Mouse (Mus musculus): ENCODE measurements around the gene Ralb. TPM values are rescaled to one million over a fixed set of nuclear protein-coding genes. Genes with fewer than 3 reads are reported as not detected.
A peak's percentile ranks its signal among the peaks of the same experiment; 100 is the strongest.

Ralb gene
- polyA plus RNA-seq, 1 experiment from 2014 or later, result 78.2 TPM

DNA sequence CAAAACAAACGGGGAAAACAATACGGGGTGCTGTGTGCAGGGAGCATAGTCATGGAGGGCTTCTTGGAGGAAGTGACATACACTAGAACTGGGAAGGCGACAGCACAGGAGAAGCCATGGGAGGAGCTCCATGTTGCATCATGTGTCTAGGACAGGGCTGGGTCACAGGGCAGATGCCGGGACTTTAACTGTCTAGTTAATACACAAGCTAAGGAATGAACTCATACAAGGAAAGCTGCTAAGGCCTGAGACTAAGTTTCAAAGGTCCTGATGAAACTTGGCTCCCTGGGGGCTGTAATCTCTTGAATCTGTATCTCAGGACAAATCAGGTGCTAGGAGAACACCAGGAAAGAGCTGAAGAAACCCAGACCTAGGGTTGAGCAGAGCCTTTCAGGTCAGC is 18.1 kb upstream of the Ralb start:
- H3K9me3 ChIP-seq, result no peaks in the 10 kb centered on the region
- no peak overlapping the region for H3K27ac ChIP-seq (replicated peaks)
- H3K4me2 ChIP-seq, result no peak overlapping the region
- peaks cover 37% of the 10 kb centered on the region for H3K4me1 ChIP-seq (replicated peaks)
- ATAC-seq (ENCODE audit: low read depth), result no peak
- 89% methylated on average over 4 of the region's 4 CpGs for WGBS
- no peaks in the 10 kb centered on the region for H3K27me3 ChIP-seq
- no peak overlapping the region for H3K9ac ChIP-seq
- H3K4me3 ChIP-seq, result no peak overlapping the region
- H3K36me3 ChIP-seq, result peaks cover 11% of the 10 kb centered on the region

DNA sequence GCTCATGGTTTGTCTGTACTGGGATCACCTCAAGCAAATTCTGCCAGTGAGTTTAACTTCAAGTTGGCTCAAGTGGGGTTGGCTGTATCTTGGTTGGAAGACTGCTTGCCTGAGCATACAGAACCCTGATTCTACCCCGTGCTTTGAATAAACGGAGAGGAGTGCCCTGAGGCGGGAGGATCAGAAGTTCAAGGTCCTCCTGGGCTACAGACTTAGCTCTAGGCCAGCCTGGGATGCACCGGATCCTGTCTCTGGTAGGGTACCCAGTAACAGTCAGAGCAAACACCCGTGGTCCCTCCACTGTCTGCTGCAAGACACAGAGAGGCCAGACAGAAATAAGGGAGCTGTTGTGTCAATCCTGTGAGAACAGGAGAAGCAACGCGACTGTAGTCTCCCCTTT is 17.1 kb upstream of the Ralb start:
- 79% methylated on average over 7 of the region's 7 CpGs for WGBS
- no peaks in the 10 kb centered on the region for H3K27me3 ChIP-seq
- ATAC-seq (ENCODE audit: low read depth), result no peak

GRCm38 (mm10) chr1:119521029-119521428 is 16.4 kb upstream of the Ralb start:
- WGBS, result 21% methylated on average over 2 of the region's 2 CpGs
- no peak for ATAC-seq (ENCODE audit: low read depth)
- Histone ChIP-seq H3K27ac (replicated peaks) (no peak overlapping the region), H3K9me3 (no peaks in the 10 kb centered on the region), H3K4me1 (replicated peaks) (peaks cover 22% of the 10 kb centered on the region), H3K4me2 (no peak overlapping the region), H3K9ac (no peak overlapping the region), H3K27me3 (no peaks in the 10 kb centered on the region), H3K36me3 (no peaks in the 10 kb centered on the region), H3K4me3 (no peak overlapping the region)

More for the DNA sequence above, 17.1 kb upstream of the Ralb start:
- no peak overlapping the region for H3K27ac ChIP-seq (replicated peaks)
- no peak overlapping the region for H3K4me3 ChIP-seq
- H3K9ac ChIP-seq, result no peak overlapping the region
- H3K36me3 ChIP-seq, result 0 out of 2 replicates have a peak, but pooled peaks cover under 1% of the 10 kb centered on the region
- H3K4me2 ChIP-seq, result no peak overlapping the region
- no peaks in the 10 kb centered on the region for H3K9me3 ChIP-seq
- peaks cover 27% of the 10 kb centered on the region for H3K4me1 ChIP-seq (replicated peaks)

DNA sequence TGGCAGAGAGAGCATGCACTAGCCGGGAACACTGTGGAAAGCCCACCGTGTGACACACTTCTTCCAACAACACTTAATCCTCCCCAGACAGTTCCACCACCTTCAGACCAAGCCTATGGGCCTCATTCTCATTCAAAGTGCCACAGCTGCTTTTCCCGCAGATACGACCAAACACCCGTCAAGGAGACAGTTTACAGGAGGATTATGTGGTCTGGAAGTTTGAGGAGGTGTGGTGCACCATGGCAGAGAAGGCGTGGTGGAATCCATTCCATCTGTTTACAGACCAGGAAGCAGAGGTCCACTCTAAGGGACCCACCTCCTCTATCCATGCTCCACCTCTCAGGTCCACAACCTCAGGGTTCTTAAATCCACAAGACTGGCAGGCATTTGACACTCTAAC is 14.7 kb upstream of the Ralb start:
- Histone ChIP-seq H3K36me3 (no peaks in the 10 kb centered on the region), H3K9ac (no peak overlapping the region), H3K4me3 (no peak overlapping the region), H3K27ac (replicated peaks) (no peak overlapping the region), H3K27me3 (no peaks in the 10 kb centered on the region), H3K4me1 (replicated peaks) (peaks cover 8% of the 10 kb centered on the region), H3K4me2 (no peak overlapping the region), H3K9me3 (no peaks in the 10 kb centered on the region)
- ATAC-seq (ENCODE audit: low read depth), result no peak
- 84% methylated on average over 6 of the region's 6 CpGs for WGBS

DNA sequence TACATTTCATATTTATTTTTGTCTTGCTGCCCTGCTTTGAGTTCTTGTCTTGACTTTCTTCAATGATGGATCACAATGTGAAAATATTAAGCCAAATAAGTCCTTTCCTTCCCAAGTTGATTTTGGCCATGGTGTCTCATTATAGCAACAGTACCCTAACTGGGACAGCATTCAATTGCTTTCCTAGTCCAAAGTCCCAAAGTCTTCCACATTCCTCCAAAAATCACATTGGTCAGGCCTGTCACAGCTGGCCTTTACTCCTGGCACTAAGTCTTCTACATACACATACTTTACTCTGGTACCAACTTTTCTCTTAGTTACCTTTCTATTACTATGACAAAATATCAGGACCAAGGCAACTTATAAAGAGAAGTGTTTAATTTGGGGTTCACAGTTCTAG is 14.2 kb upstream of the Ralb start:
- Histone ChIP-seq H3K9ac (no peak overlapping the region), H3K27me3 (no peaks in the 10 kb centered on the region), H3K4me2 (no peak overlapping the region), H3K4me1 (replicated peaks) (peaks cover 7% of the 10 kb centered on the region), H3K4me3 (no peak overlapping the region), H3K9me3 (no peaks in the 10 kb centered on the region), H3K27ac (replicated peaks) (no peak overlapping the region), H3K36me3 (no peaks in the 10 kb centered on the region)
- ATAC-seq (ENCODE audit: low read depth), result no peak

DNA sequence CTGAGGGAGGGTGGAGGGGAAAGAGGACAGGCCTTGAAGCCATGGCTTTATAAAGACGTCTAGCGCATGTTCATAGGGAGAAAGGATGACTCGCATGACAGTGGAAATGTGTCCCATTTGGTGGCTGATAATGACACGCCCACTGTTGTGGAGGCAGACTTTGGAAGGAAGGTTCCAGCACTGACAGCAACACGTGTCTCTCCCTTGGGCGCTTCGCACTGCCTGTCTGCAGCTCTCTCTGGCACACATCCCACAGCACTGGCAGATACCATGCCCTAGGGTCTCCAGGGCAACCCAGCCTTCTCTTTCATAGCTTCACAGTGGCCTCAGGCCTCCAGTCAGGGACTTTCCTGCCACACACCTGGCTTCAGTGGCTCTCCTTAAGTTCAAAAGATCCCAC is 13.5 kb upstream of the Ralb start:
- no peak overlapping the region for H3K4me2 ChIP-seq
- H3K4me1 ChIP-seq (replicated peaks), result peaks cover 7% of the 10 kb centered on the region
- WGBS, result 79% methylated on average over 7 of the region's 7 CpGs
- H3K27ac ChIP-seq (replicated peaks), result no peak overlapping the region
- H3K9ac ChIP-seq, result no peak overlapping the region
- no peaks in the 10 kb centered on the region for H3K27me3 ChIP-seq
- H3K9me3 ChIP-seq, result no peaks in the 10 kb centered on the region
- ATAC-seq (ENCODE audit: low read depth), result no peak
- no peak overlapping the region for H3K4me3 ChIP-seq
- no peaks in the 10 kb centered on the region for H3K36me3 ChIP-seq

DNA sequence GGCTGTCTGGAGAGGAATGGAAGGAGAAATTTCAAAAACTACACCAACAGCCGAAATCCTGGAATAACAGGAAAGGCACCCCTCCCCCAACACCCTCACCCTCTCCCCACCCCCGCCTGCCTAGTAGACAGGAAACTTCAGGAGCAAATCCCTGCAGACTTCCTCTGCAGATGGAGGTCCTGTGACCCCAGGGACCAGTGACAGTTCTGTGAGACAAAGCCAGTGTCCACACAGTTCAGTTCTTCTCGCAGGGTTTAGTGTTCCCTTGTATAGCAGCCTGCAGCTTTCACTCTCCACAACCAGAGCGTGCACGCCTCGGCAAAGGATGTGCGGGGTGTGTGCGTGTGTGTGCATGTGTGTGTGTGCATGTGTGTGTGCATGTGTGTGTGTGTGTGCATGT is 6.3 kb upstream of the Ralb start:
- Histone ChIP-seq H3K27ac (replicated peaks) (0 out of 2 replicates have a peak overlapping the region, but pooled peaks have one; percentile 13), H3K9ac (no peak overlapping the region), H3K36me3 (no peaks in the 10 kb centered on the region), H3K4me2 (no peak overlapping the region), H3K4me3 (no peak overlapping the region), H3K9me3 (no peaks in the 10 kb centered on the region), H3K27me3 (peaks cover 6% of the 10 kb centered on the region; the same call in 1 of the 2 replicates), H3K4me1 (replicated peaks) (0 out of 2 replicates have a peak, but pooled peaks cover 4% of the 10 kb centered on the region)
- WGBS, result 74% methylated on average over 8 of the region's 8 CpGs
- ATAC-seq (ENCODE audit: low read depth), result no peak

GRCm38 (mm10) chr1:119510409-119510808 is 5.8 kb upstream of the Ralb start:
- H3K27me3 ChIP-seq, result peaks cover 6% of the 10 kb centered on the region; the same call in 1 of the 2 replicates
- no peaks in the 10 kb centered on the region for H3K36me3 ChIP-seq
- no peak overlapping the region for H3K4me3 ChIP-seq
- H3K27ac ChIP-seq (replicated peaks), result 0 out of 2 replicates have a peak overlapping the region, but pooled peaks have one; percentile 13
- WGBS, result 73% methylated on average over 9 of the region's 9 CpGs
- no peak for ATAC-seq (ENCODE audit: low read depth)
- H3K4me1 ChIP-seq (replicated peaks), result peaks cover 6% of the 10 kb centered on the region; the same call in 1 of the 2 replicates
- H3K9me3 ChIP-seq, result no peaks in the 10 kb centered on the region
- no peak overlapping the region for H3K4me2 ChIP-seq
- no peak overlapping the region for H3K9ac ChIP-seq

DNA sequence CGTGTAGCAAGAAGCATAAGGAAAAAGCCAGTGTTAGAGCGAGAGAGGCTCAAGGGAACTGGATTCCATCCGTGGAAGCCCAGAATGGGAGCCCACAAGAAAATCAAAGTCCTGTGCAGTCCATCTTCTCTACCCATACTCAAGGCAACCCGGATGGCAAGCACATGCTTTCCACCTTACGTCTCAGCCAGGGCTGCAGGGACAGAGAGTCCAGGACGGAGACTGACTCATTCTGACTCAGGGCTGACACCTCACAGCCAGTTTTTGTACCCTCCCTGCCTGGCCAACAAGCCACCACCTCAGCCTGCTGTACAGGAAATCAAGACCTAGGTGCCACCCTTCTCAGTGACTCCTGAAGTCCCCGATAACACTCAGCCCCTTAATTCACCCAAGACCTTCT is 4.9 kb upstream of the Ralb start:
- WGBS, result 81% methylated on average over 7 of the region's 7 CpGs
- Histone ChIP-seq H3K36me3 (no peaks in the 10 kb centered on the region), H3K27me3 (peaks cover 6% of the 10 kb centered on the region; the same call in 1 of the 2 replicates), H3K4me3 (no peak overlapping the region), H3K4me2 (no peak overlapping the region), H3K4me1 (replicated peaks) (peaks cover 13% of the 10 kb centered on the region), H3K9ac (no peak overlapping the region), H3K27ac (replicated peaks) (no peak overlapping the region), H3K9me3 (no peaks in the 10 kb centered on the region)
- ATAC-seq (ENCODE audit: low read depth), result no peak

GRCm38 (mm10) chr1:119508548-119508947 is 4.0 kb upstream of the Ralb start:
- Histone ChIP-seq H3K27ac (replicated peaks) (peak overlapping the region; percentile 61; the same call in 1 of the 2 replicates), H3K27me3 (peaks cover 6% of the 10 kb centered on the region; the same call in 1 of the 2 replicates), H3K36me3 (no peaks in the 10 kb centered on the region), H3K4me1 (replicated peaks) (peaks cover 20% of the 10 kb centered on the region), H3K4me3 (no peak overlapping the region), H3K9me3 (no peaks in the 10 kb centered on the region), H3K9ac (no peak overlapping the region), H3K4me2 (no peak overlapping the region)
- WGBS, result 43% methylated on average over 4 of the region's 4 CpGs
- no peak for ATAC-seq (ENCODE audit: low read depth)

- Histone ChIP-seq H3K27me3 (peaks cover 6% of the 10 kb centered on the region; the same call in 1 of the 2 replicates), H3K27ac (replicated peaks) (no peak overlapping the region), H3K36me3 (no peaks in the 10 kb centered on the region), H3K4me2 (no peak overlapping the region), H3K4me3 (no peak overlapping the region), H3K9me3 (no peaks in the 10 kb centered on the region), H3K9ac (no peak overlapping the region), H3K4me1 (replicated peaks) (peaks cover 33% of the 10 kb centered on the region)
- ATAC-seq (ENCODE audit: low read depth), result no peak
- WGBS, result 91% methylated on average over 3 of the region's 3 CpGs
Measured at GRCm38 (mm10) chr1:119505951-119506350, 1.4 kb upstream of the Ralb start.

- no peak for ATAC-seq (ENCODE audit: low read depth)
- Histone ChIP-seq H3K36me3 (peaks cover 6% of the 10 kb centered on the region; the same call in 1 of the 2 replicates), H3K4me2 (peak overlapping the region; percentile 75), H3K9ac (peak overlapping the region; percentile 79), H3K27ac (replicated peaks) (peak overlapping the region; percentile 71; the same call in 1 of the 2 replicates), H3K4me1 (replicated peaks) (peaks cover 34% of the 10 kb centered on the region), H3K4me3 (peak overlapping the region; percentile 78), H3K27me3 (peaks cover 6% of the 10 kb centered on the region; the same call in 1 of the 2 replicates), H3K9me3 (no peaks in the 10 kb centered on the region; the same call in 1 of the 2 replicates)
- 35% methylated on average over 5 of the region's 5 CpGs for WGBS
Measured at GRCm38 (mm10) chr1:119503808-119504207, 786 bp downstream of the Ralb start.

- Histone ChIP-seq H3K36me3 (peaks cover 6% of the 10 kb centered on the region; the same call in 1 of the 2 replicates), H3K4me1 (replicated peaks) (peaks cover 34% of the 10 kb centered on the region), H3K9ac (peak overlapping the region; percentile 79; the same call in 1 of the 2 replicates), H3K9me3 (no peaks in the 10 kb centered on the region; the same call in 1 of the 2 replicates), H3K27ac (replicated peaks) (no peak overlapping the region), H3K4me3 (peak overlapping the region; percentile 78), H3K27me3 (peaks cover 6% of the 10 kb centered on the region; the same call in 1 of the 2 replicates), H3K4me2 (peak overlapping the region; percentile 75)
- no peak for ATAC-seq (ENCODE audit: low read depth)
- WGBS, result 79% methylated on average over 3 of the region's 3 CpGs
Measured at GRCm38 (mm10) chr1:119503181-119503580, 1.4 kb downstream of the Ralb start.
